Mouse (Mus musculus) urinary bladder, postnatal 36 days (tissue): ENCODE data around the gene Akap7.

Experiments used
- DNase-seq, 2 experiments: peaks; one replicate each; pipeline ENCODE4 v3.0.0; 2022; ENCODE audit warnings: low spot score in 2 of 2, mixed read lengths in 1 of 2

The Akap7 gene

GRCm38 (mm10) chr10:25133581-25133980 is 174.1 kb downstream of the Akap7 start:
- DNase-seq, result no peak

DNA sequence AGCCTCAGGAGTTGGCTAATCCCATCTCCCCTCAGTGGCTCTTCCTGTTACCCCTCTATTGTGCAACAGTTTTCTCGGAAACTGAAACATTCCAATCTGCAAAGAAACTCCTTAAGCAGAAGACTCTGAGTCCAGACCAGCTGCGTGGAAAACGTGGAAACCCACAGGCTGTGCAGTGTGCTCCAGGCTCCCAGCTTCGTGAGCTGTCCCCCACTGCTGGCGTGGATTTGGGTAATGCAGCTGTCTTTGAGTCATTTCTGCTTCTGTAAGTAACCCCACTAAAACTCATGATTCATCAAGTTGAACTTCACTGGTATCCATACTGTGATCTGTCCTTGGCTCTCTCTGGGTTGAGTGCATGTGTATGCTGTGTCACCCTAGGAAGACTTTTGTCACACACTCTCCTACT is 179.2 kb downstream of the Akap7 start:
- peak in 1 of 2 experiments; percentile 13 for DNase-seq

- DNase-seq, result no peak
These were observed 181.6 kb downstream of the Akap7 start for GRCm38 (mm10) chr10:25126035-25126434.

GRCm38 (mm10) chr10:25120871-25121554 is 186.7 kb downstream of the Akap7 start:
- no peak for DNase-seq
